Mouse (Mus musculus) limb, embryonic 11.5 days (tissue): ENCODE results near the gene Sh3bgrl2. TPM values are rescaled to one million over a fixed set of nuclear protein-coding genes. Genes with fewer than 3 reads are reported as not detected.

Experiments
- ATAC-seq: fragments of 200-750 bp; cut with Nextera tagmentation; 2 replicates; pipeline ENCODE4 v1.8.0; 2017; ENCODE audit warnings: low read depth; ENCODE audit not compliant: insufficient number of reproducible peaks, low FRiP score, low TSS enrichment
- DNase-seq: peaks from one replicate; pipeline ENCODE4 v3.0.0-alpha.2; 2015; ENCODE audit warnings: low spot score
- H3K27ac ChIP-seq: fragments of 300-500 bp; sonication (generic); replicated peaks from 2 replicates; pipeline ENCODE4 v1.5.1; 2014; ENCODE audit warnings: low read depth, mild to moderate bottlenecking, low read length
- H3K27me3 ChIP-seq: fragments of 300-500 bp; sonication (generic); 2 replicates; pipeline ENCODE4 v1.6.1; 2014; ENCODE audit warnings: mild to moderate bottlenecking, low read length, mixed read lengths; ENCODE audit not compliant: control insufficient read depth, insufficient read depth
- H3K36me3 ChIP-seq: fragments of 300-500 bp; sonication (generic); 2 replicates; pipeline ENCODE4 v1.6.1; 2014; ENCODE audit warnings: mild to moderate bottlenecking, low read length, moderate library complexity, mixed read lengths; ENCODE audit not compliant: control insufficient read depth, insufficient read depth
- H3K4me1 ChIP-seq: fragments of 300-500 bp; sonication (generic); 2 replicates; pipeline ENCODE4 v1.6.1; 2014; ENCODE audit warnings: low read length, mixed read lengths; ENCODE audit not compliant: control insufficient read depth, insufficient read depth
- H3K4me2 ChIP-seq: fragments of 300-500 bp; sonication (generic); 2 replicates; pipeline ENCODE4 v1.6.1; 2014; ENCODE audit warnings: low read depth, mild to moderate bottlenecking, moderate library complexity; ENCODE audit not compliant: severe bottlenecking
- H3K4me3 ChIP-seq: fragments of 300-500 bp; sonication (generic); 2 replicates; pipeline ENCODE4 v1.5.1; 2014; ENCODE audit warnings: low read depth, low read length
- H3K9ac ChIP-seq: fragments of 300-500 bp; sonication (generic); 2 replicates; pipeline ENCODE4 v1.6.1; 2014; ENCODE audit warnings: mild to moderate bottlenecking, low read length
- H3K9me3 ChIP-seq: fragments of 300-500 bp; sonication (generic); 2 replicates; pipeline ENCODE4 v1.6.1; 2016; ENCODE audit warnings: low read length; ENCODE audit not compliant: control insufficient read depth
- WGBS: fragments of 180-500 bp; shearing (Covaris S2); extraction: QIAGEN DNeasy Blood & Tissue Kit; methylation state at CpG from one replicate; pipeline ENCODE4 v1.1.7; 2014; 5-methylcytosine and 5-hydroxymethylcytosine counted together
- polyA plus RNA-seq: library from polyadenylated mRNA; unstranded; fragments of >200 nt; fragmentation: Nextera tagmentation; extraction: Ambion mirVana; gene quantifications from 2 replicates; pipeline ENCODE4 v1.2.1, GENCODE M21; 2014

The Sh3bgrl2 gene
- polyA plus RNA-seq, 1 experiment from 2014 or later, result 14.0 TPM

DNA sequence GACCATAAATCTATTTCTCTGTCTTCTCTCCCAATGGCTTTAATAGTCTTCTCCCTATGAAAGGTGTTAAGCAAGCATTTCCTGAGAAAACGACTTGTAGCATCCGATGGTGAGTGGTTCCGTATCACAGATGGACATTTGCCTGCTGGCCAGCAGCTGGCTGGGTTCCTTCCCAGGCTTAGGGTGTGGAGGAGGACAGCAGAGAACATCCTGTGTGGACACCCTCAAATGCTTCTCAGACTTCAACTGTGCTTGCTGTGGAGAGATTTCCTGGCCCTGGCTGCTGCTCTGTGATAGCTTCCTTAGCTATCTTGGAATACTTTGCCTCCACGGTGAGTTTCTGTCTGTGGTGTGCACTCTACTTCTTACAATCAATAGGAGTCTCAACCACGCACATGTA, 76.1 kb downstream of the Sh3bgrl2 start:
- ATAC-seq (no peak), DNase-seq (no peak)
- H3K27me3 ChIP-seq, result no peaks in the 10 kb centered on the region
- no peak overlapping the region for H3K4me3 ChIP-seq
- 51% methylated on average over 5 of the region's 5 CpGs for WGBS
- H3K36me3 ChIP-seq, result no peaks in the 10 kb centered on the region
- peaks cover 4% of the 10 kb centered on the region; the same call in 1 of the 2 replicates for H3K4me1 ChIP-seq
- H3K9ac ChIP-seq, result no peak overlapping the region
- H3K4me2 ChIP-seq, result no peak overlapping the region
- H3K9me3 ChIP-seq, result no peaks in the 10 kb centered on the region
- H3K27ac ChIP-seq, result no peak overlapping the region

- WGBS, result 62% methylated on average over 5 of the region's 5 CpGs
- ATAC-seq, result no peak
- DNase-seq, result no peak
These were observed 77.0 kb downstream of the Sh3bgrl2 start for GRCm38 (mm10) chr9:83625085-83625484.

GRCm38 (mm10) chr9:83628669-83629612, 80.8 kb downstream of the Sh3bgrl2 start:
- H3K9ac ChIP-seq, result no peak overlapping the region; the same call in 1 of the 2 replicates
- WGBS, result 34% methylated on average over 19 of the region's 19 CpGs
- H3K27me3 ChIP-seq, result no peaks in the 10 kb centered on the region
- 0 out of 2 replicates have a peak overlapping the region, but pooled peaks have one; percentile 22 for H3K27ac ChIP-seq
- no peak overlapping the region for H3K4me2 ChIP-seq
- ATAC-seq (0 out of 2 replicates have a peak, but pooled peaks have one; percentile 36), DNase-seq (no peak)
- no peaks in the 10 kb centered on the region for H3K9me3 ChIP-seq
- no peak overlapping the region for H3K4me3 ChIP-seq
- H3K36me3 ChIP-seq, result no peaks in the 10 kb centered on the region
- H3K4me1 ChIP-seq, result peaks cover 8% of the 10 kb centered on the region

More at GRCm38 (mm10) chr9:83625085-83625484, 77.0 kb downstream of the Sh3bgrl2 start:
- H3K4me2 ChIP-seq, result no peak overlapping the region
- H3K4me1 ChIP-seq, result peaks cover 6% of the 10 kb centered on the region; the same call in 1 of the 2 replicates
- no peaks in the 10 kb centered on the region for H3K9me3 ChIP-seq
- H3K36me3 ChIP-seq, result no peaks in the 10 kb centered on the region
- no peak overlapping the region for H3K4me3 ChIP-seq
- H3K9ac ChIP-seq, result no peak overlapping the region
- no peak overlapping the region for H3K27ac ChIP-seq
- H3K27me3 ChIP-seq, result no peaks in the 10 kb centered on the region

DNA sequence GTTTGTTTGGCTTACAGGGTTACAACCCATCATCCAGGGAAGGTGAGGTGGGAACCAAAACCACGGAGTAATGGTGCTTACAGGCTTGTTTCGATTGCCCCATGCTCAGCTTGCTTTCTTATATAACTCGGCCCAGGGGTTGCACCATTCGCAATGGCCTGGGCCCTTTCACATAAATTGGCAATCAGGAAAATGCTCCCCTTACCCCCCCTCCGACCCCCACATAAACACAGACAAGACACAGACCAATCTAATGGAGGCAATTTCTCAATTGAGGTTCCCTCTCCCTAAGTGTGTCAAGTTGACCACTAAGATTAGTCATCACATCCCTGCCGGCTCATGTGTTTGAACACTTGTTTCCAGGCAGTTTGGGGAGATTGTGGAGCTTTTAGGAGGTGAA, 82.2 kb downstream of the Sh3bgrl2 start:
- 60% methylated on average over 6 of the region's 6 CpGs for WGBS
- H3K4me2 ChIP-seq, result no peak overlapping the region
- H3K27me3 ChIP-seq, result no peaks in the 10 kb centered on the region
- H3K36me3 ChIP-seq, result no peaks in the 10 kb centered on the region
- H3K9ac ChIP-seq, result no peak overlapping the region
- H3K4me1 ChIP-seq, result peaks cover 15% of the 10 kb centered on the region
- ATAC-seq (no peak), DNase-seq (no peak)
- no peak overlapping the region for H3K4me3 ChIP-seq
- no peak overlapping the region for H3K27ac ChIP-seq
- no peaks in the 10 kb centered on the region for H3K9me3 ChIP-seq

DNA sequence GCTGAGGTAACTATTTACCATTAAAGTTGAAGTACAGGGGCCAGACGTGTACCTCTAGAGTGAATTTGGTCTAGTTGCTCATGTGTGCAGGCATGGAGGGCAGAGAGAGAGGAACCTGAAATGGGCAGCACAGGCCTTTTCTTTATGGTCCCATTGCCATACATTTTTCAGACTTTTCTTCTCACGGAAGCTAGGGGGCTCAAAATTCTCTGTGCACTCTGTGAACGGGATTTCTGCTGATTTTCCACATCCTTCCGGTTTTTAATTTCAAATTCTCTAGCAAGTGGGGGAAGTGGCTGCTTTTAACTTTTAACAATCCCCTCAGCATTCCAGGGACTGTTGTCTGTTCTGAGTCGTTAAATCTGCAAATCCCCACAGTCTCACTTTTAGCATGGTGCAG, 83.8 kb downstream of the Sh3bgrl2 start:
- no peak overlapping the region for H3K27ac ChIP-seq
- DNase-seq, result no peak

DNA sequence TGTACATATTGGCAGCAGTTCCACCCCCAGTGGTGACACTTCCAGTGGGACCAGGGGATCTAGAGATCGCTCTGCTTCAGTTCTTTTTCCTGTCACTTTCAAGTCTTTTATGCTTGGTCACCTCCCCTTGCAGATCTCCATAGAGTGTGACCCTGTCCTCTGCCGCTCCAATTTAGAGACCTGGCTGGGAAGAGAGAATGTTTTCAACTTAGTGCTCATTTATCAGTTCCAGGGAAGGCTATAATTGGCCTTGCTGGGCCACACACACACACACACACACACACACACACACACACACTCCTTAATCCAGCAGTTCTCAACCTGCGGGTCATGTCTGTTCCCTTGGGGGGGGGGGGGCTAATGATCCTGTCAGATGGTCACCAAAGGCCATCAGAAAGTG, 86.6 kb downstream of the Sh3bgrl2 start:
- Histone ChIP-seq H3K27ac (no peak overlapping the region; the same call in 1 of the 2 replicates), H3K9ac (no peak overlapping the region), H3K9me3 (no peaks in the 10 kb centered on the region), H3K4me1 (peaks cover 21% of the 10 kb centered on the region), H3K36me3 (no peaks in the 10 kb centered on the region), H3K4me2 (no peak overlapping the region), H3K4me3 (no peak overlapping the region), H3K27me3 (no peaks in the 10 kb centered on the region)
- 14% methylated on average over 3 of the region's 3 CpGs for WGBS
- no peak for DNase-seq
- no peak for ATAC-seq

More for the DNA sequence above, 83.8 kb downstream of the Sh3bgrl2 start:
- no peaks in the 10 kb centered on the region for H3K36me3 ChIP-seq
- no peak for ATAC-seq
- H3K9ac ChIP-seq, result no peak overlapping the region
- H3K4me1 ChIP-seq, result peaks cover 21% of the 10 kb centered on the region
- no peaks in the 10 kb centered on the region for H3K27me3 ChIP-seq
- no peaks in the 10 kb centered on the region for H3K9me3 ChIP-seq
- H3K4me3 ChIP-seq, result no peak overlapping the region
- 31% methylated on average over 5 of the region's 5 CpGs for WGBS
- no peak overlapping the region for H3K4me2 ChIP-seq

DNA sequence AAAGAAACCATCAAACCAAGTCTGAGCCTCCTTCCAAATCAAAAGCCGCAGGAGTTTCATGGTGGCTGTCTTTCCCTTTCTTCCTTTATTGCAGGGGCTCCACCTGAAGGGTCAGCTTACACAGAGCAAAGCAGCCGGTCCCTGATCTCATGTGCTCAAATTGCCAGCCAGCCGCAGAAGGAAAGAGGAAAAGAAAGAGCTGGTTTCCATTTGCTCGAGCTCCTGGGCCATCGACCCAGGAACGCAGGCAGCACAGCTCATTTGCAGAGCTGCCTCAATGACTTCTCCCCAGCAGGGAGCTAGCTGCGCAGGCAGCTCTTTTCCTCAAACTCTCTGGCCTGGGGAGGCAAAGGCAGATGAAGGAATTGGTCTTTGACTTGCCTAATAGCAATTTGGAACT, 87.9 kb downstream of the Sh3bgrl2 start:
- Histone ChIP-seq H3K4me2 (no peak overlapping the region), H3K4me1 (peaks cover 23% of the 10 kb centered on the region), H3K4me3 (no peak overlapping the region), H3K27me3 (no peaks in the 10 kb centered on the region), H3K36me3 (no peaks in the 10 kb centered on the region), H3K27ac (peak overlapping the region; percentile 76), H3K9ac (no peak overlapping the region), H3K9me3 (no peaks in the 10 kb centered on the region)
- peak; percentile 71 for ATAC-seq
- WGBS, result 0% methylated on average over 7 of the region's 7 CpGs
- DNase-seq, result peak; percentile 74

DNA sequence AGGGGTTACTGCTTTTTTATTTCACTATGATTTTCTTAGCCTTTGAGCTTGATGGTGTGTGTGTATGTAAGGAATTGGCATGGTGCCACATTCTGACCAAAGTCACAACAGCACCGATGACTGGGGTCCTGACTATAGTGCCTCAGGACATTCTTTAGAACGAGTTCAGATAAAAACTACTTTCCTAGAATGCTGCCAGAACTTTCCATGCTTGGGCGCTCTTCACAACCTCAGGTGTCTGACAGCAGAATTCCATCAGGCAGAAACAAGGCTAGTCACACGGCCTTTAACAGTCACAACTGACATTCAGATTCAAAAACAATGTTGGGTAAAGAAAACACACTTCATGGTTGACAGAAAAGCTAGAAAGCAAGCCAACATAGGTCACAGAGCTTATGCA, 95.0 kb downstream of the Sh3bgrl2 start:
- Histone ChIP-seq H3K4me2 (no peak overlapping the region), H3K36me3 (no peaks in the 10 kb centered on the region), H3K4me3 (no peak overlapping the region), H3K27me3 (no peaks in the 10 kb centered on the region), H3K4me1 (peaks cover 8% of the 10 kb centered on the region; the same call in 1 of the 2 replicates), H3K9ac (no peak overlapping the region), H3K27ac (no peak overlapping the region), H3K9me3 (no peaks in the 10 kb centered on the region)
- DNase-seq, result no peak
- no peak for ATAC-seq
- 73% methylated on average over 4 of the region's 4 CpGs for WGBS
